Mouse (Mus musculus) liver, adult 2 months (tissue): Measurements from ENCODE around the gene Gm10577.

Source experiments
- CTCF ChIP-seq: fragments of 200-500 bp; IDR thresholded peaks from 2 replicates; pipeline ENCODE4 v1.5.1; 2011; ENCODE audit warnings: low read depth, low read length, control low read depth
- POLR2A ChIP-seq: fragments of 200-500 bp; IDR thresholded peaks from 2 replicates; pipeline ENCODE4 v1.6.1; 2011; ENCODE audit warnings: low read length, control low read depth; ENCODE audit not compliant: insufficient read depth; ENCODE audit errors: extremely low read depth

- TF ChIP-seq POLR2A: no peak
- no peak for TF ChIP-seq CTCF
Measured at GRCm38 (mm10) chr4:101035131-101035530, 14.6 kb upstream of the Gm10577 start.
